Mouse (Mus musculus): Measurements from ENCODE around the gene Tfdp1. TPM values are rescaled to one million over a fixed set of nuclear protein-coding genes. Genes with fewer than 3 reads are reported as not detected.

Gene Tfdp1
- polyA plus RNA-seq, 1 experiment from 2014 or later: 217 TPM

DNA sequence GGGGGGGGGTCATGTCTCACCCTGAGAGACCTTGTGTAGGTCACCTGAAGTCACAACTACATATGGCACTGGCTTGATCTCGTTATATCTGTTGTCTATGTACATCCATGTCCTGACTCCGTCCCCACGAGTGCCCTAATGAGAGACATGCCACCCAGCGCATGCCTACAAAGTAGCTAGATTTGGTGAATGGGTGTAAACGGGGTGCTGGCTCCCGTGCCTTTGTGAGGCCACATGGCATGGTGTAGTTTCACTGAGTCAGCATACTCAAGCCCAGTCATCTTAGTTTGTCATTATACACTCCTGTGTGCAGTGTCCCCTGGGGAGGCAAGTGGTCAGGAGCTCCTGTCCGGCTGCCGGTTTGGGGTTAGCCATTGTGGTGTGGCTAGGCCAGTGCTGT is 2.1 kb downstream of the Tfdp1 start:
- Histone ChIP-seq H3K36me3 (ENCODE audit: control insufficient read depth, insufficient read depth, low read length) (peaks cover 40% of the 10 kb centered on the region), H3K27ac (ENCODE audit: low read depth, low read length) (peak overlapping the region; percentile 30; the same call in 1 of the 2 replicates), H3K9me3 (ENCODE audit: control insufficient read depth, low read length) (no peaks in the 10 kb centered on the region), H3K9ac (ENCODE audit: low read depth, low read length) (peak overlapping the region; percentile 99), H3K4me2 (peak overlapping the region; percentile 85), H3K4me1 (replicated peaks; ENCODE audit: control insufficient read depth, insufficient read depth, low read length) (peaks cover 40% of the 10 kb centered on the region), H3K4me3 (ENCODE audit: low read depth, low read length) (peak overlapping the region; percentile 96), H3K27me3 (replicated peaks; ENCODE audit: control insufficient read depth, insufficient read depth, low read length) (no peaks in the 10 kb centered on the region)
- 81% methylated on average over 8 of the region's 8 CpGs for WGBS
- ATAC-seq (replicated peaks; ENCODE audit: low FRiP score) (no peak), DNase-seq (ENCODE audit: low spot score) (no peak)

DNA sequence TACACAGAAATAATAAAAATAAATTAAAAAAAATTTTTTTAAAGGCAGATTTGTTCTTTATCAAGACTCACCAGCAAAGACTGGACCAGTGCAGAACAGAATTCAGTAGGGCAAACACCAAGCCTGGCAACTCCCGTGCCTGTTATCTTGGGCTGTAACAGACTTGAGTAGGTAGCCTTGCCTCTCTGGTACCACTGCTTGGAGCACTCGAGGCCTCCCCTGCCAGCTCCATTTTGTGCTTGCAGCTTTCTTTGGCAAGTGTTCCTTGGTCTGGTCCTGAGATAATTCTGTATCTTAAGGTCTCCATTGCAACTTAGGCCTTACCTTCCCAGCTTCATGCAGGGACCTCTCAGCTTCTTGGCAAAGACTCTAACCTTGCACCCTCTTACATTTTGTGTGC is 3.8 kb downstream of the Tfdp1 start:
- no peak overlapping the region for H3K9ac ChIP-seq (ENCODE audit: low read depth, low read length)
- WGBS: 53% methylated on average over 2 of the region's 2 CpGs
- no peak overlapping the region for H3K4me2 ChIP-seq
- ATAC-seq (replicated peaks; ENCODE audit: low FRiP score) (no peak), DNase-seq (ENCODE audit: low spot score) (no peak)
- H3K4me1 ChIP-seq (replicated peaks; ENCODE audit: control insufficient read depth, insufficient read depth, low read length): peaks cover 40% of the 10 kb centered on the region
- H3K4me3 ChIP-seq (ENCODE audit: low read depth, low read length): no peak overlapping the region
- no peak overlapping the region; the same call in 1 of the 2 replicates for H3K27ac ChIP-seq (ENCODE audit: low read depth, low read length)
- H3K27me3 ChIP-seq (replicated peaks; ENCODE audit: control insufficient read depth, insufficient read depth, low read length): no peaks in the 10 kb centered on the region
- no peaks in the 10 kb centered on the region for H3K9me3 ChIP-seq (ENCODE audit: control insufficient read depth, low read length)
- H3K36me3 ChIP-seq (ENCODE audit: control insufficient read depth, insufficient read depth, low read length): peaks cover 54% of the 10 kb centered on the region

DNA sequence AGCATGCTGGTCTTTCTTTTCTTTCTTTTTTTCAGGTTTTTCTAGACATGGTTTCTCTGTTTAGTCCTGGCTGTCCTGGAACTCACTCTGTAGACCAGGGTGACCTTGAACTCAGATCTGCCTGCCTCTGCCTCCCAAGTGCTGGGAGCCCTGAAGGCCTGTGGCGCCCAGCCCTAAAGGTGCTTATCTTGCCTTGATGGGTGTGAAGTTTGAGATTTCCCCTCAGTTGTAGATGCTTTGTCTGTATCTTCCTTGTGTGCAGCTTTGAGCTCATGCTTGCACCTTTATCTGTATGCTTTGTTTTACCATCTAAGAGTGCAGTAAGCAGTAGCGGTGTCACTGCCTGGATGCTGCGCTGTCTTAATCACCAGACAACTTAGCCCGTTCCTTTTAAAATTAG is 4.6 kb downstream of the Tfdp1 start:
- ATAC-seq (replicated peaks; ENCODE audit: low FRiP score) (no peak), DNase-seq (ENCODE audit: low spot score) (no peak)
- Histone ChIP-seq H3K27ac (ENCODE audit: low read depth, low read length) (no peak overlapping the region), H3K36me3 (ENCODE audit: control insufficient read depth, insufficient read depth, low read length) (peaks cover 62% of the 10 kb centered on the region), H3K9ac (ENCODE audit: low read depth, low read length) (no peak overlapping the region), H3K9me3 (ENCODE audit: control insufficient read depth, low read length) (no peaks in the 10 kb centered on the region), H3K4me2 (no peak overlapping the region), H3K4me3 (ENCODE audit: low read depth, low read length) (no peak overlapping the region), H3K4me1 (replicated peaks; ENCODE audit: control insufficient read depth, insufficient read depth, low read length) (peaks cover 32% of the 10 kb centered on the region), H3K27me3 (replicated peaks; ENCODE audit: control insufficient read depth, insufficient read depth, low read length) (no peaks in the 10 kb centered on the region)
- WGBS: 79% methylated on average over 4 of the region's 4 CpGs

DNA sequence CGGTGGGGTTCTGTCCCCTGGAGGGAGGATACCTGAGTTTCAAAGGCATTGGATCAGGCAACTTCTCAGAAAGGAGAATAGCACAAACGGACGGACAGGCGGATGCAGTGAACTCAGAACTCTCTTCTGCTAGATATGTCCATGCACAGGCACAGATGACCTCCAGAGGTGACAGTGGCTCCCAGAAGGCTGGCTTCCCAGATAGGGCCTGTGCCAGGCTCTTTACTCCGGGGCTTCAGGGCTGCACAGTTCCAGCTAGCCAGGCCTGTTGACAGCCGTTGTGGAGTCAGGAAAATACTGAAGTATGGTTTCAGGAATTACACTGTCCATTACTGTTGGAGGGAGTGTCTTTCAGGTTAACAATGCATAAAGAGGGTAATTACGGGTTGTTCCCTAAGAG is 11.5 kb downstream of the Tfdp1 start:
- Histone ChIP-seq H3K9ac (ENCODE audit: low read depth, low read length) (no peak overlapping the region), H3K4me3 (ENCODE audit: low read depth, low read length) (no peak overlapping the region), H3K4me1 (replicated peaks; ENCODE audit: control insufficient read depth, insufficient read depth, low read length) (peaks cover 52% of the 10 kb centered on the region), H3K4me2 (no peak overlapping the region), H3K27ac (ENCODE audit: low read depth, low read length) (no peak overlapping the region), H3K36me3 (ENCODE audit: control insufficient read depth, insufficient read depth, low read length) (peaks cover 78% of the 10 kb centered on the region), H3K27me3 (replicated peaks; ENCODE audit: control insufficient read depth, insufficient read depth, low read length) (no peaks in the 10 kb centered on the region), H3K9me3 (ENCODE audit: control insufficient read depth, low read length) (no peaks in the 10 kb centered on the region)
- DNase-seq (ENCODE audit: low spot score) (no peak), ATAC-seq (replicated peaks; ENCODE audit: low FRiP score) (no peak)
- WGBS: 91% methylated on average over 7 of the region's 7 CpGs

DNA sequence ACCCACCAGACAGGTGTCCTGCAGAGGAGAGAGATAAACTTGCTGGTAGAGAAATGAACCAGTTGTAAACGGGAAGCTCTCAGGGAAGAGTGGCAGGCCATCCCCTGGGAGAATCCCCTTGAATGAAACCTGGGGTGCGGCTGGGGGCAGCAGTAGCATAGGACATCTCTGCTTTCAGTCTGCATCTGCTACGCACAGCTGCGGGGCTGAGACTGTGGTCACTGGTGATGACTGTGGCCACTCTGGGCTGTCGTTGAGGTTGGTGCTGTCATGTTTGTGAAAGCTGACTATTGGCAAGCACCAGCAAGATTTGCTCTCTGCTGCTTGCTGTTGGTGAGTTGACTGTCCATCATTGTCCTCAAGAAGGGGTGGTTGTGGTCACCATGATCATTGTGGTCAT is 13.0 kb downstream of the Tfdp1 start:
- 0 out of 2 replicates have a peak overlapping the region, but pooled peaks have one; percentile 56 for H3K27ac ChIP-seq (ENCODE audit: low read depth, low read length)
- no peaks in the 10 kb centered on the region for H3K27me3 ChIP-seq (replicated peaks; ENCODE audit: control insufficient read depth, insufficient read depth, low read length)
- H3K4me3 ChIP-seq (ENCODE audit: low read depth, low read length): no peak overlapping the region
- no peaks in the 10 kb centered on the region for H3K9me3 ChIP-seq (ENCODE audit: control insufficient read depth, low read length)
- H3K4me2 ChIP-seq: peak overlapping the region; percentile 58
- DNase-seq (ENCODE audit: low spot score): no peak
- no peak for ATAC-seq (replicated peaks; ENCODE audit: low FRiP score)
- no peak overlapping the region for H3K9ac ChIP-seq (ENCODE audit: low read depth, low read length)
- 77% methylated on average over 5 of the region's 5 CpGs for WGBS
- peaks cover 56% of the 10 kb centered on the region for H3K4me1 ChIP-seq (replicated peaks; ENCODE audit: control insufficient read depth, insufficient read depth, low read length)
- H3K36me3 ChIP-seq (ENCODE audit: control insufficient read depth, insufficient read depth, low read length): peaks cover 78% of the 10 kb centered on the region

DNA sequence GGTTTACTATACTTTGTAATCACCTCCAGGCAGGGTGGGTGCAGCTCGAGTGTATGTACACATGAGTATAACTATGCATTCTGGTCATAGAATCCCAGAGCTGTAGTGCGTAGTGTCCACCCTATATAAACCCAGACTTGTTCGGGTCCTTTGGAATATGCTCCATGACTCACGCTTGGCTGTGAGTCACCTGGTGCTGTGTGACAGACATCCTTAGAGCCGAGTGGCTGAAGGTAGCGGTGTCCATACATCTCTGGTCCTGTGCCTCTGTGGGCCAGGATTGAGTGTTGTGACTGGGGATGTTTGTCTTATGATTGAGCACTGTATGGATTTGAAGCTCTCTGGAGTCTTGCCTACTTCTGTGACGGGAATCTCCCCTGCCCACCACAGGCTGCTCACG is 14.1 kb downstream of the Tfdp1 start:
- Histone ChIP-seq H3K4me1 (replicated peaks; ENCODE audit: control insufficient read depth, insufficient read depth, low read length) (peaks cover 56% of the 10 kb centered on the region), H3K9me3 (ENCODE audit: control insufficient read depth, low read length) (no peaks in the 10 kb centered on the region), H3K36me3 (ENCODE audit: control insufficient read depth, insufficient read depth, low read length) (peaks cover 80% of the 10 kb centered on the region), H3K27ac (ENCODE audit: low read depth, low read length) (peak overlapping the region; percentile 56), H3K9ac (ENCODE audit: low read depth, low read length) (peak overlapping the region; percentile 25; the same call in 1 of the 2 replicates), H3K4me3 (ENCODE audit: low read depth, low read length) (peak overlapping the region; percentile 3; the same call in 1 of the 2 replicates), H3K4me2 (peak overlapping the region; percentile 58), H3K27me3 (replicated peaks; ENCODE audit: control insufficient read depth, insufficient read depth, low read length) (no peaks in the 10 kb centered on the region)
- ATAC-seq (replicated peaks; ENCODE audit: low FRiP score) (no peak), DNase-seq (ENCODE audit: low spot score) (no peak)
- WGBS: 73% methylated on average over 8 of the region's 8 CpGs

DNA sequence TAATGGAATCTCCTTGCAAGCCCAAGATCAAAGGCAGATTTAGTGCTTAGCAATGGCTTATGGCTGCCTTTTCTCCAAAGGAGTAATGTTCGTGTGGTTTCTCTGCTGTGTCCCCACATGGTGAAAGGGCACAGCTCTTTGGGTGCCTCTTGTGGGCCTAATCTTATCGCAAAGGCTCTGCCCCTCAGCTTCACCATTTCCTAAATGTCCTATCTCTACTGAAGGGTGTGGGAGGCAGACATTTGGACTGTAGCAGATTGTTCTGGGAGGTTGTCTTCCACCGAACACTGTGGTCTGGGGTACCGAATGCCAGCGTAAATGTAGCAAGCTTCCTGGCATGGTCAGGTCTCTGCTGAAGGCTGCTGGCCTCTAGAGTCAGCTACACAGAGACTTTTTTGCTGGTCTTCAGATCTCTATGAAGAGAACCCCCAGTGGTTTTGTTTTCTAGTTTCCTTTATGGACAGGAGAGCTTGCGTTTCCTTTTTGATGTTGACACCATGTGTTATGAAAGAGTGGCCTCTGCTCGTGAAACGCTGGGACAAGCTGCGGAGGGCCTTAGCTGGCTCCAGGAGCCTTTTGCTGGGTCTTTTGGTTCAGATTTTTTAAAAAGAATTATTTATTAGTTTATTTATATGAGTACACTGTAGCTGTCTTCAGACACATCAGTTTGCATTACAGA is 14.7 kb downstream of the Tfdp1 start:
- peaks cover 56% of the 10 kb centered on the region for H3K4me1 ChIP-seq (replicated peaks; ENCODE audit: control insufficient read depth, insufficient read depth, low read length)
- H3K4me3 ChIP-seq (ENCODE audit: low read depth, low read length): peak overlapping the region; percentile 3; the same call in 1 of the 2 replicates
- peak overlapping the region; percentile 58 for H3K4me2 ChIP-seq
- 52% methylated on average over 9 of the region's 9 CpGs for WGBS
- DNase-seq (ENCODE audit: low spot score) (no peak), ATAC-seq (replicated peaks; ENCODE audit: low FRiP score) (peak; percentile 83)
- H3K9ac ChIP-seq (ENCODE audit: low read depth, low read length): no peak overlapping the region; the same call in 1 of the 2 replicates
- H3K9me3 ChIP-seq (ENCODE audit: control insufficient read depth, low read length): no peaks in the 10 kb centered on the region
- H3K27me3 ChIP-seq (replicated peaks; ENCODE audit: control insufficient read depth, insufficient read depth, low read length): no peaks in the 10 kb centered on the region
- peaks cover 81% of the 10 kb centered on the region for H3K36me3 ChIP-seq (ENCODE audit: control insufficient read depth, insufficient read depth, low read length)
- peak overlapping the region; percentile 56 for H3K27ac ChIP-seq (ENCODE audit: low read depth, low read length)

DNA sequence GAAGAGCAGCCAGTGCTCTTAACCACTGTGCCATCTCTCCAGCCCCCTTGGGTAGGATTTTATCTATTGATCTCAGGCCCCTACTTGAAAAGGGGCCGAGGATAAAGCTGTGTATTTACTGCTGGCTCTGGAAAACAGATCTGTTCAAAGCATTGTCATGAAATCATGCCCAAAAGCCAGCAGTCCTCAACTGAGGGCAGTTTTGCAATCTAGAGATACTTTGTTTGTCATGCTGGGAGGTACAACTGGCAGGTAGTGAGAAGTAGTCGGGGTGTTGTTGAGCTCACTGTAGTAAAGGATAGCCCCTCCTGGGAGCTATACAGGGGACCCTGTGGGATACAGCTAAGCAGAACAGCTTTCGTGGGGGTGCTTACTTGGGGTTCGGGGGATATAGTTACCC is 15.3 kb downstream of the Tfdp1 start:
- Histone ChIP-seq H3K9me3 (ENCODE audit: control insufficient read depth, low read length) (no peaks in the 10 kb centered on the region), H3K27me3 (replicated peaks; ENCODE audit: control insufficient read depth, insufficient read depth, low read length) (no peaks in the 10 kb centered on the region), H3K4me2 (peak overlapping the region; percentile 58; the same call in 1 of the 2 replicates), H3K27ac (ENCODE audit: low read depth, low read length) (peak overlapping the region; percentile 55; the same call in 1 of the 2 replicates), H3K9ac (ENCODE audit: low read depth, low read length) (no peak overlapping the region), H3K4me3 (ENCODE audit: low read depth, low read length) (no peak overlapping the region), H3K36me3 (ENCODE audit: control insufficient read depth, insufficient read depth, low read length) (peaks cover 82% of the 10 kb centered on the region), H3K4me1 (replicated peaks; ENCODE audit: control insufficient read depth, insufficient read depth, low read length) (peaks cover 52% of the 10 kb centered on the region)
- WGBS: 74% methylated on average over 4 of the region's 4 CpGs
- no peak for ATAC-seq (replicated peaks; ENCODE audit: low FRiP score)
- DNase-seq (ENCODE audit: low spot score): no peak

DNA sequence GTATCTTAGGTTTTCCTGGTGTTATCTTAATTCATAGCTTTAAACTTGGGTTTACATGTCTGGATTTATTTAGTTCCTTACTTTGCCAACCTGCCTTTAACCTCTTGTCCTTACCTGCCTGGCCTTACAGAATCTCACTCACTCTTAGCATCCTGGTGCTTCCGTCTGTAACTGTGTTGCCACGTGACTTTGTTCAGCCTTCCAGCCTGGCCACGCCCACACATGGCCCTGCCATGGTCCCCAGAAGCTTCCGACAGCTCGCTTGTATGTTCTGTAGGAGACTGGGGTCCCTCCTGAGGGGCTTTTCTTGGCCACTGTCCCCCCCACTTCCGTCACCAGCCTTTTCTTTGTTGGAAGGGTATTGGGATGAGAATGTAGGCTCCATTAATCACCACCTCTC is 17.7 kb downstream of the Tfdp1 start:
- WGBS: 86% methylated on average over 6 of the region's 6 CpGs
- H3K9me3 ChIP-seq (ENCODE audit: control insufficient read depth, low read length): no peaks in the 10 kb centered on the region
- H3K27me3 ChIP-seq (replicated peaks; ENCODE audit: control insufficient read depth, insufficient read depth, low read length): no peaks in the 10 kb centered on the region
- no peak overlapping the region for H3K4me2 ChIP-seq
- peaks cover 88% of the 10 kb centered on the region for H3K36me3 ChIP-seq (ENCODE audit: control insufficient read depth, insufficient read depth, low read length)
- H3K4me3 ChIP-seq (ENCODE audit: low read depth, low read length): no peak overlapping the region
- ATAC-seq (replicated peaks; ENCODE audit: low FRiP score) (no peak), DNase-seq (ENCODE audit: low spot score) (no peak)
- no peak overlapping the region for H3K9ac ChIP-seq (ENCODE audit: low read depth, low read length)
- H3K27ac ChIP-seq (ENCODE audit: low read depth, low read length): no peak overlapping the region
- H3K4me1 ChIP-seq (replicated peaks; ENCODE audit: control insufficient read depth, insufficient read depth, low read length): peaks cover 40% of the 10 kb centered on the region
